Mouse (Mus musculus) midbrain, embryonic 12.5 days (tissue): ENCODE results near the gene Apba3. TPM values are rescaled to one million over a fixed set of nuclear protein-coding genes. Genes with fewer than 3 reads are reported as not detected.

ENCODE experiments used
- ATAC-seq: fragments of 200-750 bp; cut with Nextera tagmentation; 2 replicates; pipeline ENCODE4 v1.8.0; 2017; ENCODE audit warnings: low read depth, moderate TSS enrichment, moderate library complexity; ENCODE audit not compliant: low FRiP score
- H3K27ac ChIP-seq: fragments of 300-500 bp; sonication (generic); replicated peaks from 2 replicates; pipeline ENCODE4 v1.5.1; 2016; ENCODE audit warnings: mild to moderate bottlenecking
- H3K27me3 ChIP-seq: fragments of 300-500 bp; sonication (generic); 2 replicates; pipeline ENCODE4 v1.6.1; 2016; ENCODE audit warnings: mild to moderate bottlenecking
- H3K36me3 ChIP-seq: fragments of 300-500 bp; sonication (generic); 2 replicates; pipeline ENCODE4 v1.6.1; 2016
- H3K4me1 ChIP-seq: fragments of 300-500 bp; sonication (generic); 2 replicates; pipeline ENCODE4 v1.6.1; 2016
- H3K4me2 ChIP-seq: fragments of 300-500 bp; sonication (generic); replicated peaks from 2 replicates; pipeline ENCODE4 v1.6.1; 2016; ENCODE audit warnings: mild to moderate bottlenecking, moderate library complexity
- H3K4me3 ChIP-seq: fragments of 300-500 bp; sonication (generic); 2 replicates; pipeline ENCODE4 v1.5.1; 2016; ENCODE audit warnings: mild to moderate bottlenecking
- H3K9ac ChIP-seq: fragments of 300-500 bp; sonication (generic); replicated peaks from 2 replicates; pipeline ENCODE4 v1.6.1; 2016; ENCODE audit warnings: mild to moderate bottlenecking, moderate library complexity
- H3K9me3 ChIP-seq: fragments of 300-500 bp; sonication (generic); 2 replicates; pipeline ENCODE4 v1.6.1; 2016; ENCODE audit warnings: mild to moderate bottlenecking
- WGBS: fragments of 180-500 bp; shearing (Covaris S2); methylation state at CpG from one replicate; pipeline ENCODE4 v1.1.7; 2016; 5-methylcytosine and 5-hydroxymethylcytosine counted together
- polyA plus RNA-seq: library from polyadenylated mRNA; unstranded; fragments of >200 nt; fragmentation: Nextera tagmentation; extraction: Ambion mirVana; gene quantifications from 2 replicates; pipeline ENCODE4 v1.2.1, GENCODE M21; 2016

Apba3 gene
- polyA plus RNA-seq, 1 experiment from 2014 or later: 36.1 TPM

DNA sequence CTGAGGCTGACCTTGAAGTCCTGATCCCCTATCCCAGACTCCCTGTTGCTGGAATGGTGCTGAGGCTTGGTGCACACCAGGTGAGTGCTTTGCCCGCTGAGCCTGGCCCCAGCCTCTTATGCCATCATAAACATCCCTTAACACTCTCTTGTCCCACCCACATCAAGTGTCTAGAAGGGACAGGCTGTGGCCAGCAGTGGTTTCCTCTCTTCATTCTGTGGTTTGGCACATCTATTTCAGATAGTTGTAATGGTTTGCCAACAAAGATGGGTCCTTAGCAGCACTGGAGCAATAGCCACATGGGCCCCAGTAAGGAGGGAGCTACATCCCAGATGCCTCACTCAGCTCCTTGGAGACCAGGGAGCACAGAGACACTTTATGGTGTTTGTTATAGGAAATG is 11.9 kb upstream of the Apba3 start:
- Histone ChIP-seq H3K27me3 (peaks cover 95% of the 10 kb centered on the region), H3K9ac (no peak overlapping the region), H3K27ac (no peak overlapping the region), H3K36me3 (no peaks in the 10 kb centered on the region), H3K4me3 (no peak overlapping the region), H3K4me2 (no peak overlapping the region), H3K9me3 (no peaks in the 10 kb centered on the region), H3K4me1 (peaks cover 35% of the 10 kb centered on the region)
- WGBS: 61% methylated on average over 1 of the region's 1 CpGs
- ATAC-seq: no peak

DNA sequence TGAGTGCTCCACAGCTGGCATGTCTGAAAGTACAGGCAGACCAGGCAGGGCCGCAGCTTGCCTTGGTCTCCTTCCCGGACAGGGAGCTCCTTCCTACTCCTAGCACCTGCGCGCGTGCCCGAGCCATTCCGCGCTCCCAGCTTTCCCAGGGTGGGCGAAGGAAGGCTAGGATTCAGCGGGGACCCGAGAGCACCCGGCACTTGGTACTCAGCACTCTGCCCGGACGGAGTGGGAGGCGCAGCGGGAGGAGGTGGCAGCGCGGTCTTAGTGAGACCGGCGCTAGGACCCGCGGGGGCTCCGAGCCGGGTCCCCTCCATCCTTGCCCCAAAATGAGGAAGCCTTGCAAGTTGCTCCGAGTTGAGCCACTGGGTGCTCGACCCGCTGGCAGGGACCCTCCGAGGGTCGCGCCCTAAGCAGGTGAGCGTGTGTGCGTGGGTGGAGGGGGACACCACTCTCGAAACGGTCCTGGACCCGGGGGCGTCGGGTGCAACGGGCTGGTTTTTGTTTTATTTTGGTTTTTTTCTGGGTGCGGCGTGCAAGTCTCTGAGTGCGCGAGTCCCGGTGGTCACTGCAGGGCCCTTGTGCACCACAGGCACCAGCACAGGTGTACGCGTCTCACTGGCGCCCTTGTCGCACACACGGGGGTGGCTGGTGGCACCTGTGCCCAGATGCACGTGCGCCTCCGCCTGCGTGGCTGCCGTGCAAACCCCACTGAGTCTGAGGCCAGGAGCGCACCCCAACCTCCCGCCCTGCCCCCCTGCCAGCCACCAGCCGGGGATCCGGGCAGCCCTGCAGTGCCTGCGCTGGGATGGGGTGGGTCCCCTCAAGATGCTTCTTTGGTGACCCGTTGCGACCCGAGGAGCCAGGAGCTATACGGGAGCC is 9.4 kb upstream of the Apba3 start:
- no peak for ATAC-seq
- Histone ChIP-seq H3K4me2 (peak overlapping the region; percentile 71), H3K4me1 (peaks cover 31% of the 10 kb centered on the region), H3K36me3 (peaks cover 10% of the 10 kb centered on the region; the same call in 1 of the 2 replicates), H3K4me3 (peak overlapping the region; percentile 47), H3K9me3 (peaks cover 4% of the 10 kb centered on the region; the same call in 1 of the 2 replicates), H3K27ac (no peak overlapping the region), H3K27me3 (peaks cover 83% of the 10 kb centered on the region), H3K9ac (peak overlapping the region; percentile 20)
- 2% methylated on average over 62 of the region's 62 CpGs for WGBS

DNA sequence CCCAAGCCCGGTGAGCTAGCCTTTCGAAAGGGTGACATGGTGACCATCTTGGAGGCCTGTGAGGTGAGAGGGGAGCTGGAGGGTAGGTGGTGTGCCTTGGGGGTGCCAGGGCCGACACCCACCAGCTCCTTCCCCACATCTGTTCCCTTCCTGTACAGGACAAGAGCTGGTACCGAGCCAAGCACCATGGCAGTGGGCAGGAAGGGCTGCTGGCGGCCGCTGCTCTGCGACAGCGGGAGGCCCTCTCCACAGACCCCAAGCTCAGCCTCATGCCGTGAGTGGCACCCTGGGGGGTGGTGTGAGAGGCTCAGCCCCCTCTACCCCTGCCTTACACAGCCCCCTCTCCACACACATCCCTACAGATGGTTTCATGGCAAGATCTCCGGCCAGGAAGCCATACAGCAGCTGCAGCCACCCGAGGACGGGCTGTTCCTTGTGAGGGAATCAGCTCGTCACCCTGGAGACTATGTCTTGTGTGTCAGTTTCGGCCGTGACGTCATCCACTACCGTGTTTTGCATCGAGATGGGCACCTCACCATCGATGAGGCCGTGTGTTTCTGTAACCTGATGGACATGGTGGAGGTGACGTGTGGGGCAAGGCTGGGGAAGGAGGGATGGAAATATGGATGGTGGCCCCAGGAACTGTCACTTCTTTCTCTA is 7.4 kb upstream of the Apba3 start:
- no peak overlapping the region for H3K4me3 ChIP-seq
- peaks cover 22% of the 10 kb centered on the region for H3K4me1 ChIP-seq
- H3K9me3 ChIP-seq: peaks cover 4% of the 10 kb centered on the region; the same call in 1 of the 2 replicates
- H3K27ac ChIP-seq: no peak overlapping the region
- 45% methylated on average over 21 of the region's 21 CpGs for WGBS
- ATAC-seq: no peak; the same call in 1 of the 2 replicates
- H3K4me2 ChIP-seq: 0 out of 2 replicates have a peak overlapping the region, but pooled peaks have one; percentile 3
- no peak overlapping the region; the same call in 1 of the 2 replicates for H3K9ac ChIP-seq
- H3K36me3 ChIP-seq: peaks cover 30% of the 10 kb centered on the region
- peaks cover 63% of the 10 kb centered on the region for H3K27me3 ChIP-seq

DNA sequence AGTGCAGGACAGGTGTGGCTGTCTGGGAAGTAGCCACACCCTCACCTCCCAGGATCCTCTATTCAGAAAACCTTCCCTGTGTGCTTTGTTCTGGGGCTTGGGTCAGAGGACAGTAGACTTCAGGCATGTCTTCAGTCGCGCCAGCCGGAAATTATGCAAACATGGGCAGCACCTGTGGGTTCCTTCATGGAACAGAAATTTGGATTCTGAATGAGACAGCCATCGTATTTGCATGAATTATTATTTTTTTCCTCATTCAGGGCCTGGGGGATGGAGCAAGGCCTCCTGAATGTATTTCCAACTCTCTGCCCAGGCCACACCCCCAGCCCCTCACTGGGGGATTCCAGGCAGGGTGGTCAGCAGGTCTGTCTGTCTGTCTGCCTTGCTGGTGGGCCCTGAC is 5.7 kb upstream of the Apba3 start:
- peaks cover 26% of the 10 kb centered on the region for H3K4me1 ChIP-seq
- no peak for ATAC-seq
- WGBS: 94% methylated on average over 4 of the region's 4 CpGs
- no peak overlapping the region for H3K27ac ChIP-seq
- no peak overlapping the region for H3K9ac ChIP-seq
- peaks cover 48% of the 10 kb centered on the region for H3K27me3 ChIP-seq
- H3K9me3 ChIP-seq: peaks cover 4% of the 10 kb centered on the region; the same call in 1 of the 2 replicates
- peaks cover 40% of the 10 kb centered on the region for H3K36me3 ChIP-seq
- no peak overlapping the region for H3K4me3 ChIP-seq
- no peak overlapping the region for H3K4me2 ChIP-seq

DNA sequence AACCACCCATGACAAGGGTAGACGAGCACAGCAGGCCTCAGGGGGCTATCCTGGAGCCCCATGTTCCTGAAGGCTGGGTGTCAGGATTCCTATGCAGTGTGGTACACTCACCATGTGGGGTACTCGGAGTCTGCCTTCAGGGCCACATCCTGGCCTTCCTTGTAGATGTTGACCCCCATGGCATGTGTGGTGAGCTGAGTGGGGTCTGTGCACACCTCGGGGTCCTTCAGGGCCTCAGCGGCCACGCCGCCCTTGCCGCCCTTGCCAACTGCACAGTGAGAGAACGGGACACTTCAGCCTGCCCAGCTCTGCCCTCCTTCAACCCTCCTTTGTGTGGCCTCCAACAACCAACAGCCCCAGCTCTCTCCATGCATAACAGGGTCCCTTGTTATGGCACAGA is 1.2 kb upstream of the Apba3 start:
- H3K4me1 ChIP-seq: peaks cover 15% of the 10 kb centered on the region
- WGBS: 98% methylated on average over 8 of the region's 8 CpGs
- H3K27me3 ChIP-seq: peaks cover 4% of the 10 kb centered on the region
- peak overlapping the region; percentile 63 for H3K4me2 ChIP-seq
- H3K27ac ChIP-seq: no peak overlapping the region
- H3K9me3 ChIP-seq: peaks cover 3% of the 10 kb centered on the region; the same call in 1 of the 2 replicates
- peak overlapping the region; percentile 7; the same call in 1 of the 2 replicates for H3K9ac ChIP-seq
- peak overlapping the region; percentile 74; the same call in 1 of the 2 replicates for H3K4me3 ChIP-seq
- peaks cover 40% of the 10 kb centered on the region for H3K36me3 ChIP-seq
- ATAC-seq: no peak

DNA sequence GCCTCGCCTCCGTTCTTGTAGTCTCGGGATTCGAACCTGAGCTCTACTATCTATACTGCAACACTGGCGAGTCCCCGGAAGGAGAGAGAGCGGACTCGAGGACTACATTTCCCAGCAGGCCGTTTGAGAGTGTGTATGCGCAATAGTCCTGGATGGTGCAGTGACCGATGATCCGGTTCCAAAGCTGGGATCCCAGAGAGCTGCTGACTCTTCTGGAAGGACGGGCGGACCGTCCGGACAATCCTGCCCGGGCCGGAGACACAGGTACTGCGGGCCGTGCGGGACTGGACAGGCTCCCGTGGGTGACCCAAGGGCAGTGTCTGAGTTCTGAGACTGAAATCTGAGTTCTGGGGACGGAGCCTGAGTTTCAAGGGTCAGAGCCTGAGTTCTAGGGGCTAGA is 1.3 kb downstream of the Apba3 start:
- Histone ChIP-seq H3K9me3 (no peaks in the 10 kb centered on the region), H3K9ac (peak overlapping the region; percentile 79), H3K4me3 (peak overlapping the region; percentile 63), H3K27me3 (no peaks in the 10 kb centered on the region), H3K36me3 (peaks cover 49% of the 10 kb centered on the region), H3K27ac (no peak overlapping the region), H3K4me2 (peak overlapping the region; percentile 79), H3K4me1 (peaks cover 15% of the 10 kb centered on the region)
- ATAC-seq: peak; percentile 35; the same call in 1 of the 2 replicates
- 4% methylated on average over 23 of the region's 23 CpGs for WGBS

DNA sequence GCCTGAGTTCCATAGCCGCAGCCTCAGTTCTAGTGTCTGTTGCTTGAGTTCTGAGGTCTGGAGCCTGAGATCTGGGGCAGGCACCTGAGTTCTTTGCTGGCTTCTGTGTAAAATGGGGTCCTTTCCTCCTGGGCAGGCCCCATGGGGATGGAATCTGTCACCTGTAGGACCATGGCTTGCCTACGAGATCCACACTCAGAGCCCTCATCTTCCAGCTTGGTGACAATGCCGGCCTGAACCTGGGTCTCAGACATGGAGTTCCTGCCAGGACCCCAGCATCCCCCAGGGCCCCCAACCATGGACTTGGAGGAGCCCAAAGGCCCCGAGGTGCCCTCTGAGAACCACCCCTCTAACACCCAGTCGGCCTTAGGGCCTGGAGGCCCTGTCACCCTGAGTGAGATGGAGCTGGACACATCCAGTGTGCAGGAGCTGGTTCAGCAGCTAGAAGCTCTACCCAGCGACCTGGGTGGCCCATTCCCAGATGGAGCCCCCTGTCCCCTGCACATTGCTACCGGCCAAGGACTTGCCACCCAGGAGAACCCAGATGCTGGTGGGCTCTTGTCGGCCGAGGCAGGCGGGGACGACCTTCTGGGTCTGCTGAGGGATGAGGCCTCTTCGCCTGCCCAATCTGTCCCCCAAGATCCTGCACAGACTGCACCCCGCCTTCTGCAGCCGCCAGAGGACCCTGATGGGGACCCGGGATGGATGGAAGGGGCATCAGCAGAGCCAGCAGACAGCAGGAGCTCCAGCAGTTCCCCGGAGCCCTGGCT is 2.1 kb downstream of the Apba3 start:
- Histone ChIP-seq H3K27me3 (no peaks in the 10 kb centered on the region), H3K36me3 (peaks cover 47% of the 10 kb centered on the region), H3K4me3 (peak overlapping the region; percentile 63), H3K4me2 (peak overlapping the region; percentile 79), H3K9me3 (no peaks in the 10 kb centered on the region), H3K9ac (peak overlapping the region; percentile 79), H3K4me1 (peaks cover 15% of the 10 kb centered on the region), H3K27ac (no peak overlapping the region)
- WGBS: 80% methylated on average over 16 of the region's 16 CpGs
- no peak for ATAC-seq

DNA sequence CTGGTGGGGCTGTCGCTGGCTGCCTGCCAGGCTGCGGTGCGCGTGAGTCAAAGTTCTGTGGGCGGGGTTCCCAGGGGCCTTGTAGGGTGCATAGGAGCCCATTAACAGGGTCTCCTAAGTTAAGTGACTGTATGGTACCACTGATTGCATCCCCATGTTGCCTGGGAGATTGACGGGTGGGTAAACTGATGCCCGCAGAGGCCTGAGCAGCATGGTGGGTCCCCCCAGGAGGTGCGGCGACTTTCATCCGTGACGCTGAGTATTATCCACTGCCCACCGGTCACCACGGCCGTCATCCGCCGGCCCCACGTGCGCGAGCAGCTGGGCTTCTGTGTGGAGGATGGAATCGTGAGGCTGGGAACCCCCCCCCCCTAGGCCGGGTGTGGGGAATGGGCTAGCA is 5.6 kb downstream of the Apba3 start:
- H3K27ac ChIP-seq: no peak overlapping the region
- H3K4me3 ChIP-seq: no peak overlapping the region
- no peaks in the 10 kb centered on the region for H3K27me3 ChIP-seq
- H3K4me2 ChIP-seq: no peak overlapping the region
- ATAC-seq: no peak
- 98% methylated on average over 21 of the region's 21 CpGs for WGBS
- H3K36me3 ChIP-seq: peaks cover 34% of the 10 kb centered on the region
- H3K9me3 ChIP-seq: no peaks in the 10 kb centered on the region
- no peak overlapping the region for H3K9ac ChIP-seq
- H3K4me1 ChIP-seq: peaks cover 11% of the 10 kb centered on the region

DNA sequence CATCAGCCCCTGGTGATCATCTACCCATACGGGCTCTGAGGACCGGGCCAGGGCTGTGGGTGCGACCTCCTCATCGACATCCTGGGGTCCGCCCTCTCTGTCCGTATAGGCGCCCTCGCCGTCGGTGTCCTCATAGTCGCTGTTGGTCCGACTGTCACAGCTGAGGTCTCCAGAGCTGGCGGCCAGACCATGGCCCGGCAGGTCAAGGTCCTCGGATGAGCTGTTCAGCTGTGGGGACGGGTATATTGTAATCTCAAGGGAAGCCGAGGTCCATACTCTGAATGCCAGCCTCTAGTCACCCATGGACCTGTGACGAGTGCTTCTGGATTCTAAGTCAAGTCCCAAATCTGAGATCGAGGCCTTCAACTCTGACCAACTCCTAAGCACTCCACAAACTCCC is 7.1 kb downstream of the Apba3 start:
- Histone ChIP-seq H3K27ac (no peak overlapping the region), H3K9me3 (no peaks in the 10 kb centered on the region), H3K9ac (no peak overlapping the region), H3K36me3 (peaks cover 34% of the 10 kb centered on the region), H3K27me3 (no peaks in the 10 kb centered on the region), H3K4me3 (no peak overlapping the region), H3K4me1 (peaks cover 4% of the 10 kb centered on the region), H3K4me2 (no peak overlapping the region)
- 95% methylated on average over 19 of the region's 19 CpGs for WGBS
- ATAC-seq: no peak

DNA sequence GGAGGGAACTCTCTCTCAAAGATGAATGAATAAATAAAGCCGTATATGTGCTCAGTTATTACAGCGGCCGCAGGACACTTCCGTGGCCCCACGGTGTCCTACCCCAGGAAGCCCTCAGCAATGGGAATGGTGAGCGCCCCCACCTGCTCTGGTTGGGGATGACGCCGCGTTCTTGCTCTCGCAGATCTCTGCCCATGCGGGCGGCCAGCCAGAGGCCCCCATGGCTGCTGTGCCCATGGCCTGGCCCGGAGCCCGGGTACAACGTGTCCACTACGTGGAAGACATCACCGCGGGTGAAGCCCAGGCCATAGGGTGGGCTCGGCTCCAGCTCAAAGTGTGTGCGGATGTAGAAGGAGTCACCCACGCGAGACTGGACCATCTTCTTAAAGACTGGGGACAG is 10.9 kb downstream of the Apba3 start:
- Histone ChIP-seq H3K27ac (no peak overlapping the region), H3K27me3 (peaks cover 19% of the 10 kb centered on the region; the same call in 1 of the 2 replicates), H3K4me2 (no peak overlapping the region), H3K36me3 (peaks cover 12% of the 10 kb centered on the region), H3K4me3 (no peak overlapping the region), H3K4me1 (no peaks in the 10 kb centered on the region), H3K9ac (no peak overlapping the region), H3K9me3 (no peaks in the 10 kb centered on the region)
- WGBS: 79% methylated on average over 22 of the region's 22 CpGs
- ATAC-seq: no peak

DNA sequence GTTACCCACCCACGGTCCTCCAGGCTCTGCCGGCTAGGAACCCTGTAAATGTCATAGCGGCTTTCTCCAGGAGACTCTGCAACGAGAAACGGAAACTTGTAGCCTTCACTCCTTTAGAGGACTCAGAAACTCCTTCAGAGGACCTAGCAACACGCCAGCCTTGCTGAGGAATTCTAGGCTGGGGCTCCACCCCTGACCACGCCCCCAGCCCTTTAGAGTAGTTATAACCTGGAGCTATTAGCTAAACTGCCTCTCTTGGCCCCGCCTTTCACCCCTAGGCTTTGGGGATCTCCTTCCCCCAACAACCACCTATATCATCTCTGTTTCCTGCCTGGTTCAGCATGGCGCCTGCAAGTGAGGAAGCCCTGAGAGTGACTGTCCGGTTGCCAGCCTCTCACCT is 12.7 kb downstream of the Apba3 start:
- peaks cover 37% of the 10 kb centered on the region for H3K27me3 ChIP-seq

More for the DNA sequence above, 12.7 kb downstream of the Apba3 start:
- H3K4me3 ChIP-seq: no peak overlapping the region
- no peaks in the 10 kb centered on the region for H3K4me1 ChIP-seq
- WGBS: 56% methylated on average over 10 of the region's 10 CpGs
- no peak overlapping the region for H3K9ac ChIP-seq
- ATAC-seq: no peak
- H3K27ac ChIP-seq: no peak overlapping the region
- H3K36me3 ChIP-seq: 0 out of 2 replicates have a peak, but pooled peaks cover 3% of the 10 kb centered on the region
- no peaks in the 10 kb centered on the region for H3K9me3 ChIP-seq
- no peak overlapping the region for H3K4me2 ChIP-seq
